Mouse (Mus musculus): ENCODE measurements at regions not wholly inside any gene's neighbourhood (a gene's known extent, or its start where the extent isn't known, plus 50 kb on each side); places are given as distances from the start of the nearest gene placed in this dataset.

DNA sequence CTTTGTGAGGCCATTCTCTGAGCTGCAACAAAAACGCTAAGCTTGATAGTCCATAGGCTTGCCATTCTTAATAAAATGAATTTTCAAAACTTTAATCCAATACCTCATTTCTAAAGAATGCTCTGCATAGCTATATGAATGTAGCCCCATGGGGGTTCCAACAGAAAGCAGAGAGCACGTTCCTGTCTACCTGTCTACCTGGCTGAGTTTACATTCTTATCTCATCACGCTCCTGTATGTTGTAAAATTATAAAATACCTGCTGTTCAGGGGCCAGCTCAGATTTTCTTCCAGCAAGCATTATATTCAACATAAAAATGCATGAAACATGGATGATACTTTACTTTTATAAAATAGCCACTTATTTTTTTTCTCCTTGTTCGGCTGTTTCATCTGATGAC, 182.5 kb upstream of the Speer2 start:
- Histone ChIP-seq H3K27me3 (ENCODE audit: control insufficient read depth in 1 of 2, insufficient read depth in 2 of 2, low read length in 2 of 2) (no peaks in the 10 kb centered on the region), H3K79me2 (ENCODE audit: control insufficient read depth, insufficient read depth, low read length, poor library complexity) (no peaks in the 10 kb centered on the region), H3K9ac (ENCODE audit: control insufficient read depth, low read depth, low read length, poor library complexity, severe bottlenecking) (no peak overlapping the region), H3K4me1 (ENCODE audit: control insufficient read depth in 1 of 2, insufficient read depth in 2 of 2, low read length in 2 of 2) (no peaks in the 10 kb centered on the region), H3K27ac (ENCODE audit: control insufficient read depth, low read depth, low read length) (no peak overlapping the region), H3K36me3 (ENCODE audit: control insufficient read depth in 1 of 2, insufficient read depth in 2 of 2, low read length in 2 of 2) (no peaks in the 10 kb centered on the region), H3K4me3 (ENCODE audit: control insufficient read depth in 1 of 2, insufficient read depth in 1 of 2, low read depth in 2 of 2, low read length in 2 of 2) (no peak overlapping the region), H3K9me3 (replicated peaks; ENCODE audit: insufficient read depth, low read length) (no peaks in the 10 kb centered on the region)
- TF ChIP-seq ZNF384 (IDR thresholded peaks at IDR 0.05; ENCODE audit: low read depth, low read length) (no peak), ZC3H11A (IDR thresholded peaks at IDR 0.05; ENCODE audit: low read depth, low read length) (no peak), CHD2 (IDR thresholded peaks at IDR 0.05; ENCODE audit: low read length) (no peak), MYC (IDR thresholded peaks at IDR 0.05; ENCODE audit: low read depth, low read length) (no peak), NRF1 (IDR thresholded peaks at IDR 0.05; ENCODE audit: insufficient read depth, low read depth, low read length, poor library complexity, severe bottlenecking) (no peak), RCOR1 (IDR thresholded peaks at IDR 0.05; ENCODE audit: low read depth, low read length) (no peak), ETS1 (IDR thresholded peaks at IDR 0.05; ENCODE audit: low read depth, low read length) (no peak), TAL1 (IDR thresholded peaks at IDR 0.05; ENCODE audit: low read length) (no peak), GABPA (IDR thresholded peaks at IDR 0.05; ENCODE audit: low read depth, low read length) (no peak), KAT2A (conservative IDR thresholded peaks at IDR 0.05; ENCODE audit: low read depth, low read length) (no peak), RAD21 (IDR thresholded peaks at IDR 0.05; ENCODE audit: low read depth, low read length) (no peak), TCF12 (IDR thresholded peaks at IDR 0.05; ENCODE audit: low read depth, low read length) (no peak), ZMIZ1 (IDR thresholded peaks at IDR 0.05; ENCODE audit: low read depth, low read length) (no peak), EP300 (IDR thresholded peaks at IDR 0.05; ENCODE audit: low read depth in 1 of 2, low read length in 2 of 2) (no peak), SIN3A (IDR thresholded peaks at IDR 0.05; ENCODE audit: low read length) (no peak), CTCF (IDR thresholded peaks at IDR 0.05 in 2 of 3, conservative IDR thresholded peaks at IDR 0.05 in 1 of 3; ENCODE audit: control insufficient read depth in 1 of 3, insufficient read depth in 1 of 3, low read depth in 2 of 3, low read length in 3 of 3, poor library complexity in 1 of 3, severe bottlenecking in 1 of 3) (no peak), TBP (IDR thresholded peaks at IDR 0.05; ENCODE audit: low read depth, low read length) (no peak), NELFE (IDR thresholded peaks at IDR 0.05; ENCODE audit: low read depth, low read length) (no peak), UBTF (IDR thresholded peaks at IDR 0.05; ENCODE audit: borderline replicate concordance, insufficient read depth, low read depth, low read length) (no peak), MXI1 (IDR thresholded peaks at IDR 0.05; ENCODE audit: low read depth, low read length) (no peak)
- no peak for DNase-seq (ENCODE audit: low read depth, low spot score)

- no peaks in the 10 kb centered on the region for H3K36me3 ChIP-seq (ENCODE audit: control insufficient read depth in 1 of 2, insufficient read depth in 2 of 2, low read length in 2 of 2)
- H3K27me3 ChIP-seq (ENCODE audit: control insufficient read depth in 1 of 2, insufficient read depth in 2 of 2, low read length in 2 of 2): no peaks in the 10 kb centered on the region
- no peak overlapping the region for H3K9ac ChIP-seq (ENCODE audit: control insufficient read depth, low read depth, low read length, poor library complexity, severe bottlenecking)
- H3K4me3 ChIP-seq (ENCODE audit: control insufficient read depth in 1 of 2, insufficient read depth in 1 of 2, low read depth in 2 of 2, low read length in 2 of 2): no peak overlapping the region
- H3K27ac ChIP-seq (ENCODE audit: control insufficient read depth, low read depth, low read length): no peak overlapping the region
- H3K9me3 ChIP-seq (replicated peaks; ENCODE audit: insufficient read depth, low read length): no peaks in the 10 kb centered on the region
- no peaks in the 10 kb centered on the region for H3K4me1 ChIP-seq (ENCODE audit: control insufficient read depth in 1 of 2, insufficient read depth in 2 of 2, low read length in 2 of 2)
- TF ChIP-seq BHLHE40 (IDR thresholded peaks at IDR 0.05; ENCODE audit: borderline replicate concordance, low read depth, low read length) (no peak), MAX (IDR thresholded peaks at IDR 0.05; ENCODE audit: low read length) (no peak), JUND (IDR thresholded peaks at IDR 0.05; ENCODE audit: low read depth, low read length) (no peak), GABPA (IDR thresholded peaks at IDR 0.05; ENCODE audit: low read depth, low read length) (no peak), POLR2A (IDR thresholded peaks at IDR 0.05; ENCODE audit: control insufficient read depth in 1 of 2, insufficient read depth in 1 of 2, low read depth in 1 of 2, low read length in 2 of 2, poor library complexity in 1 of 2) (no peak), KAT2A (conservative IDR thresholded peaks at IDR 0.05; ENCODE audit: low read depth, low read length) (no peak), RAD21 (IDR thresholded peaks at IDR 0.05; ENCODE audit: low read depth, low read length) (no peak), GATA1 (IDR thresholded peaks at IDR 0.05; ENCODE audit: low read depth, low read length) (no peak), TBP (IDR thresholded peaks at IDR 0.05; ENCODE audit: low read depth, low read length) (no peak), MAZ (IDR thresholded peaks at IDR 0.05; ENCODE audit: low read depth, low read length) (no peak), MEF2A (IDR thresholded peaks at IDR 0.05; ENCODE audit: extremely low read depth, insufficient replicate concordance, low read depth, low read length, poor library complexity, severe bottlenecking) (no peak), NRF1 (IDR thresholded peaks at IDR 0.05; ENCODE audit: insufficient read depth, low read depth, low read length, poor library complexity, severe bottlenecking) (no peak), ZNF384 (IDR thresholded peaks at IDR 0.05; ENCODE audit: low read depth, low read length) (no peak), SMC3 (IDR thresholded peaks at IDR 0.05; ENCODE audit: low read depth, low read length) (no peak), MAFK (IDR thresholded peaks at IDR 0.05; ENCODE audit: borderline replicate concordance, low read depth, low read length) (no peak)
- no peaks in the 10 kb centered on the region for H3K79me2 ChIP-seq (ENCODE audit: control insufficient read depth, insufficient read depth, low read length, poor library complexity)
- no peak for DNase-seq (ENCODE audit: low read depth, low spot score)
Measured at GRCm38 (mm10) chr16:70049850-70050249, 186.3 kb upstream of the Speer2 start.

All from MEL (cell line).